Mouse (Mus musculus): ENCODE measurements around the gene Cdh15. TPM values are rescaled to one million over a fixed set of nuclear protein-coding genes. Genes with fewer than 3 reads are reported as not detected.

Cdh15 gene
- polyA plus RNA-seq, 1 experiment from 2014 or later, result 2.0 TPM

DNA sequence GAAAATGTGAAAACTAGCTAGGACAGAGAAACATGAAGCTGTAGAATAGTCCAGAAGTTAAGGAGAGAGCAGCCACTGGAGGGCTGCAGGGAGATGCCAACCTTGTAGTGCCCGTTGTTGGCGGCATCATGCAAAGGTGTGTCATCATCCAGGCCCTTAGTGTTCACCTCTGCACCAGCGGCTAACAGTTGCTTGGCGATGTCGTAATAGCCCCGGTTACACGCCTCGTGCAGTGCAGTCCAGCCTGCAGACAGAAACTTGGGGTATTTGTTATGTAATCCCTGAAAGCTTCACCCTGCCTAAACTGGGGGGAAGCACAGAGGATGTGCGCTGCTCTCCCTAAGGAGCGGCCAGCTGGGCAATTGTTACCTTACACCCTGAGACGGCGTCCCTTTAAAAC lies 50.7 kb downstream of the Cdh15 start:
- 94% methylated on average over 12 of the region's 12 CpGs for WGBS
- H3K4me2 ChIP-seq, result no peak overlapping the region
- no peak for ATAC-seq (replicated peaks)
- H3K4me1 ChIP-seq, result no peaks in the 10 kb centered on the region
- H3K4me3 ChIP-seq, result no peak overlapping the region
- no peaks in the 10 kb centered on the region for H3K27me3 ChIP-seq (replicated peaks)
- no peaks in the 10 kb centered on the region for H3K9me3 ChIP-seq
- peaks cover 40% of the 10 kb centered on the region for H3K36me3 ChIP-seq (replicated peaks)
- no peak overlapping the region for H3K9ac ChIP-seq
- no peak overlapping the region for H3K27ac ChIP-seq

DNA sequence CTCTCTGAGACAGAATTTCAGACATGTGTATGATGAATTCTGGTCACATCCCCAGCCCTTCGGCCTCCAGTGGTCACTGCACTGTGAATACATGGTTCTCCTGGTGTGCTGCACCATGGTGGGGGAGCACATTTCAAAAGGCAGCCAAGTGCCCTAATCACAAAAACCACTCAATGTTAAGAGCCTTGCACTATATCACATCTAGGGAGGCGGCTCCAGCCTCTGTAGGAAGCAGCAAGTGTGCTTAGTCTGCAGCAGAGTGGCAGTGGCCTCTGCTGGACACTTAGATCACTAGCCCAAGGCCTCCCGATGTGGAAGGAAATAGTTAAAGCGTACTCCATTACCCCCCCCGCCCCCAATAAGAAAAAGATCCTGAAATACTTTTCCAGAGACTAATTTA lies 51.3 kb downstream of the Cdh15 start:
- no peaks in the 10 kb centered on the region for H3K9me3 ChIP-seq
- WGBS, result 77% methylated on average over 5 of the region's 5 CpGs
- peaks cover 36% of the 10 kb centered on the region for H3K36me3 ChIP-seq (replicated peaks)
- no peak overlapping the region for H3K9ac ChIP-seq
- H3K4me2 ChIP-seq, result no peak overlapping the region
- H3K4me3 ChIP-seq, result no peak overlapping the region
- ATAC-seq (replicated peaks), result no peak
- H3K27ac ChIP-seq, result no peak overlapping the region
- no peaks in the 10 kb centered on the region for H3K4me1 ChIP-seq
- H3K27me3 ChIP-seq (replicated peaks), result no peaks in the 10 kb centered on the region

DNA sequence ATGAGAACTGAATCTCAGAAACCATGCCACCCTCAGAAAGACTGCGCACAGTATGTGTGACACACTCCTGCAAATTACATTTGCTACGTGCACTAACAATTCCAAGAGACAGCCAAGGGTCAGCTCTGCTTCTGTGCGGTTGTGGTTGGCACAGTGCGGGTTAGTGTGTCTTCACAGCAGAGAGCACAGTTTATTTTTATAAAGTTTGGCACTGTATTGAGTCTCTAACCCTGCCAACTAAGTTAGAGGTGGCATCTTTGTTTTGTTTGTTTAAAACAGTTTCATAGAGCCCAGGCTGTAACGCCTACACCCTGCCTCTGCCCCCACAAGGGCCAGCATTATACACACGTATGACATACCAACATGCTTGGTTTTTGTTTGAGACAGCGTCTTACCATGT lies 53.7 kb downstream of the Cdh15 start:
- 92% methylated on average over 7 of the region's 7 CpGs for WGBS

GRCm38 (mm10) chr8:122901892-122902515 lies 54.2 kb downstream of the Cdh15 start:
- H3K9me3 ChIP-seq, result no peaks in the 10 kb centered on the region
- H3K4me3 ChIP-seq, result no peak overlapping the region
- WGBS, result 82% methylated on average over 8 of the region's 8 CpGs
- no peak overlapping the region for H3K4me2 ChIP-seq
- no peak overlapping the region for H3K27ac ChIP-seq
- ATAC-seq (replicated peaks), result no peak
- 0 out of 2 replicates have a peak, but pooled peaks cover 5% of the 10 kb centered on the region for H3K4me1 ChIP-seq
- H3K36me3 ChIP-seq (replicated peaks), result peaks cover 12% of the 10 kb centered on the region; the same call in 1 of the 2 replicates
- H3K9ac ChIP-seq, result no peak overlapping the region
- H3K27me3 ChIP-seq (replicated peaks), result no peaks in the 10 kb centered on the region

More for the DNA sequence above, 53.7 kb downstream of the Cdh15 start:
- Histone ChIP-seq H3K4me2 (no peak overlapping the region), H3K4me1 (0 out of 2 replicates have a peak, but pooled peaks cover 4% of the 10 kb centered on the region), H3K4me3 (no peak overlapping the region), H3K36me3 (replicated peaks) (peaks cover 16% of the 10 kb centered on the region; the same call in 1 of the 2 replicates), H3K27me3 (replicated peaks) (no peaks in the 10 kb centered on the region), H3K9me3 (no peaks in the 10 kb centered on the region), H3K9ac (no peak overlapping the region), H3K27ac (no peak overlapping the region)
- no peak for ATAC-seq (replicated peaks)

GRCm38 (mm10) chr8:122902581-122902980 lies 54.8 kb downstream of the Cdh15 start:
- Histone ChIP-seq H3K4me2 (no peak overlapping the region), H3K9ac (no peak overlapping the region), H3K36me3 (replicated peaks) (peaks cover 11% of the 10 kb centered on the region; the same call in 1 of the 2 replicates), H3K27me3 (replicated peaks) (no peaks in the 10 kb centered on the region), H3K27ac (no peak overlapping the region), H3K9me3 (no peaks in the 10 kb centered on the region), H3K4me3 (no peak overlapping the region), H3K4me1 (0 out of 2 replicates have a peak, but pooled peaks cover 5% of the 10 kb centered on the region)
- no peak for ATAC-seq (replicated peaks)
- WGBS, result 68% methylated on average over 3 of the region's 3 CpGs

DNA sequence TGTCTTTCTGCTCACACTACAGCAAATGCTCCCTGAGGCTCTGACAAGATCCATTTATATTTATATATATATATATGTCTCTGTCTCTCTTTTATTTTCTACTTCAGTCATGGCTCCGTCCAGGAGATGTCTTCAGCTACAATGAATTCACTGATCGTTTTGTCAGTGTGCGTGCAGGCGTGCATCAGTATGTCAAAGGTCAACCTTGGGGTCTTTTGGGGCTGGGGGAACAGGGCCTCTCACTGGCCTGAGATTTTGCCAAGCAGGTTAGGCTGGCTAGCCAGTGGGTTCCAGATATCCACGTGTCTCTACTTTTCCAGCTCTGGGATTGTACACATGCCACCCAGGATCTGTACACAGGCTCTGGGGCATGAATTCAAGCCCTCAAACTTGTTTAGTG lies 55.2 kb downstream of the Cdh15 start:
- ATAC-seq (replicated peaks), result no peak
- Histone ChIP-seq H3K4me3 (no peak overlapping the region), H3K27me3 (replicated peaks) (no peaks in the 10 kb centered on the region), H3K27ac (no peak overlapping the region), H3K9ac (no peak overlapping the region), H3K9me3 (no peaks in the 10 kb centered on the region), H3K4me1 (0 out of 2 replicates have a peak, but pooled peaks cover 5% of the 10 kb centered on the region), H3K4me2 (no peak overlapping the region), H3K36me3 (replicated peaks) (peaks cover 13% of the 10 kb centered on the region; the same call in 1 of the 2 replicates)
- 23% methylated on average over 5 of the region's 5 CpGs for WGBS

DNA sequence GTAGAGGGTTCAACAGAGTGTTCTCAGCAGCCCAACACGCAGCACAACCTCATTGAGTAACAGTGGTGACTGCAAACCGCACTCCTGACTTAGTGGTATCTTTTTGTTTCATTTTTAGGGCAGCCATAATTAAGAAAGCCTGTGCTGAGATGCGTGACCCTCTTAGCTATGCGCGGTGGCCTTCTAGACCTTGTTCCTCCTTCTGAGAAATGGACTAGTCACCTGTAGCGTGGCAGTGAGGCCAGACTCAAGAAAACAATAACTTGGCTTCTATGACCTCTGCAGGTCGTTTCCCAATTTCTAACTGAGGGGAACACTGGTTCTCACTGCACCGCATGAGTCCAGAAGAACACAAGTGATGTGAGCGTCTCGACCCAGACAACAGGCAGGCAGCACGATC lies 56.7 kb downstream of the Cdh15 start:
- Histone ChIP-seq H3K4me3 (no peak overlapping the region), H3K27me3 (replicated peaks) (no peaks in the 10 kb centered on the region), H3K4me2 (no peak overlapping the region), H3K4me1 (peaks cover 5% of the 10 kb centered on the region; the same call in 1 of the 2 replicates), H3K27ac (no peak overlapping the region), H3K36me3 (replicated peaks) (0 out of 2 replicates have a peak, but pooled peaks cover 6% of the 10 kb centered on the region), H3K9me3 (no peaks in the 10 kb centered on the region), H3K9ac (no peak overlapping the region)
- WGBS, result 90% methylated on average over 11 of the region's 11 CpGs
- no peak for ATAC-seq (replicated peaks)

- Histone ChIP-seq H3K9ac (no peak overlapping the region), H3K4me2 (no peak overlapping the region), H3K4me1 (peaks cover 8% of the 10 kb centered on the region; the same call in 1 of the 2 replicates), H3K36me3 (replicated peaks) (0 out of 2 replicates have a peak, but pooled peaks cover 6% of the 10 kb centered on the region), H3K27ac (no peak overlapping the region), H3K27me3 (replicated peaks) (no peaks in the 10 kb centered on the region), H3K9me3 (no peaks in the 10 kb centered on the region), H3K4me3 (no peak overlapping the region)
- 91% methylated on average over 4 of the region's 4 CpGs for WGBS
- ATAC-seq (replicated peaks), result no peak
Measured at GRCm38 (mm10) chr8:122905346-122905745, 57.6 kb downstream of the Cdh15 start.

- peak; percentile 83 for ATAC-seq (replicated peaks)
- 47% methylated on average over 6 of the region's 6 CpGs for WGBS
Measured at GRCm38 (mm10) chr8:122906463-122907021, 58.8 kb downstream of the Cdh15 start.

GRCm38 (mm10) chr8:122912150-122912549 lies 64.4 kb downstream of the Cdh15 start:
- 0 out of 2 replicates have a peak, but pooled peaks cover 6% of the 10 kb centered on the region for H3K36me3 ChIP-seq (replicated peaks)
- no peak overlapping the region for H3K9ac ChIP-seq
- no peak overlapping the region for H3K4me3 ChIP-seq
- peaks cover 3% of the 10 kb centered on the region; the same call in 1 of the 2 replicates for H3K4me1 ChIP-seq
- no peak overlapping the region for H3K27ac ChIP-seq
- no peaks in the 10 kb centered on the region for H3K9me3 ChIP-seq
- no peak for ATAC-seq (replicated peaks)
- no peak overlapping the region for H3K4me2 ChIP-seq
- H3K27me3 ChIP-seq (replicated peaks), result no peaks in the 10 kb centered on the region
- 86% methylated on average over 3 of the region's 3 CpGs for WGBS

More at GRCm38 (mm10) chr8:122906463-122907021, 58.8 kb downstream of the Cdh15 start:
- H3K4me1 ChIP-seq, result peaks cover 8% of the 10 kb centered on the region; the same call in 1 of the 2 replicates
- H3K4me2 ChIP-seq, result no peak overlapping the region
- no peaks in the 10 kb centered on the region for H3K27me3 ChIP-seq (replicated peaks)
- no peak overlapping the region for H3K9ac ChIP-seq
- H3K4me3 ChIP-seq, result no peak overlapping the region
- H3K27ac ChIP-seq, result 0 out of 2 replicates have a peak overlapping the region, but pooled peaks have one; percentile 17
- no peaks in the 10 kb centered on the region for H3K9me3 ChIP-seq
- 0 out of 2 replicates have a peak, but pooled peaks cover 6% of the 10 kb centered on the region for H3K36me3 ChIP-seq (replicated peaks)

DNA sequence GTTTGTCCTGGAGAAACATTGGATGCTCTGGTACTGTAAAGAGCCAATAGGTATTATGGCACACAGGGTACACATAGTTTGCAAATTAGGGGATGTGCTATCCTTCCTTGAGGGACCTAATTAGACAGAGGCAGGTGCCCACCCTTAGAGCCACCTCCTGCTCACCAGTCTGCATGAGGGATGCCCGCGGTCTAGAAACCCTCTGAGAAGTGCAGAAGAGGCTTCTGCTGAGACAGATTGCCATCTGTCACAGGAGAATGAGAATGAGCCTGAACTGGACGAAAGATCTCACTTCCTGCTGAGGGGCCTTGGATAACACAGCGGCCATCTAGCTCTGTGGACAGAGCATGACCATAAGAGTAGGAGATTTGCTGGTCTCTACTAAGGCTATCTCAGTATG lies 65.1 kb downstream of the Cdh15 start:
- no peak overlapping the region for H3K27ac ChIP-seq

DNA sequence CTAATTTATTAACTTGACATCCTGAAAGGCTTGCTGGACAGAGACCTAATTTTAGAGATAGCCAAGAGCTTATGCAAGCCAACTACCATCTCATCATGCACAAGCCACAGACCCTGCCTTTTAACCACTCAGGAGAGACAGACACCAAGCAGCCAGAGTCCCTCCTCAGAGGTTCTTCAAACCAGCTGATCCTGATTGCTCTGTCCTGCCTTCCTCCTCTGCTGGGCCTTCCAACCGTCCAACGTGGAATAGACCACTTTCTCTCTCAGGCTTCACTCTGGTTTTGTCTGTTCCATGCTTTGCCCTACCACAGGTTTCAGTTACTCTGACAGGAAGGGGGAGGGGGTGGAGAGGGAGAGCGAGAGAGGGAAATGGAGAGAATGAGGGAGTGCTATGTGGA lies 69.0 kb downstream of the Cdh15 start:
- peaks cover 42% of the 10 kb centered on the region for H3K4me1 ChIP-seq
- WGBS, result 69% methylated on average over 3 of the region's 3 CpGs
- H3K4me2 ChIP-seq, result no peak overlapping the region
- H3K27ac ChIP-seq, result no peak overlapping the region
- no peak for ATAC-seq (replicated peaks)
- no peaks in the 10 kb centered on the region for H3K36me3 ChIP-seq (replicated peaks)
- no peaks in the 10 kb centered on the region for H3K9me3 ChIP-seq
- H3K4me3 ChIP-seq, result no peak overlapping the region
- H3K9ac ChIP-seq, result no peak overlapping the region
- H3K27me3 ChIP-seq (replicated peaks), result no peaks in the 10 kb centered on the region

More for the DNA sequence above, 65.1 kb downstream of the Cdh15 start:
- Histone ChIP-seq H3K4me1 (peaks cover 10% of the 10 kb centered on the region), H3K9me3 (no peaks in the 10 kb centered on the region), H3K9ac (no peak overlapping the region), H3K27me3 (replicated peaks) (no peaks in the 10 kb centered on the region), H3K4me2 (no peak overlapping the region), H3K36me3 (replicated peaks) (0 out of 2 replicates have a peak, but pooled peaks cover under 1% of the 10 kb centered on the region), H3K4me3 (no peak overlapping the region)
- WGBS, result 85% methylated on average over 4 of the region's 4 CpGs
- ATAC-seq (replicated peaks), result no peak

Measured in midbrain, embryonic 15.5 days (tissue).